Mouse (Mus musculus) lung, postnatal 0 days (tissue): ENCODE measurements around the gene Ppp1r37.

Source experiments
- CTCF ChIP-seq: IDR thresholded peaks from 2 replicates; pipeline ENCODE4 v1.5.1; 2016; ENCODE audit warnings: antibody characterized with exemption, mild to moderate bottlenecking
- EP300 ChIP-seq: IDR thresholded peaks from 2 replicates; pipeline ENCODE4 v1.6.1; 2016; ENCODE audit warnings: antibody characterized with exemption, mild to moderate bottlenecking, control low read depth

GRCm38 (mm10) chr7:19523017-19523756, 39.7 kb downstream of the Ppp1r37 start:
- TF ChIP-seq CTCF (no peak), EP300 (no peak)
